Mouse (Mus musculus): Measurements from ENCODE around the gene Zc3hc1.

GRCm38 (mm10) chr6:30355701-30356100, 35.1 kb downstream of the Zc3hc1 start:
- TF ChIP-seq POLR2A (IDR thresholded peaks at IDR 0.05; ENCODE audit: control insufficient read depth, low read depth, low read length) = no peak
- no peak for TF ChIP-seq CTCF (IDR thresholded peaks at IDR 0.05; ENCODE audit: control insufficient read depth, insufficient read depth, insufficient replicate concordance, low read depth, low read length)

Data from testis, adult 2 months (tissue).